Mouse (Mus musculus): ENCODE measurements around the gene Kmt2c.

- TF ChIP-seq USF1 (IDR thresholded peaks at IDR 0.05; ENCODE audit: low read depth, low read length), result no peak
- TF ChIP-seq CTCF (conservative IDR thresholded peaks at IDR 0.05 in 1 of 2, IDR thresholded peaks at IDR 0.05 in 1 of 2; ENCODE audit: low read depth in 2 of 2, low read length in 2 of 2), result no peak
- no peak for TF ChIP-seq POLR2A (IDR thresholded peaks at IDR 0.05; ENCODE audit: low read depth, low read length)
- no peak for TF ChIP-seq HCFC1 (IDR thresholded peaks at IDR 0.05; ENCODE audit: low read depth, low read length)
- TF ChIP-seq MAX (IDR thresholded peaks at IDR 0.05; ENCODE audit: low read length), result no peak
- no peak for TF ChIP-seq NRF1 (IDR thresholded peaks at IDR 0.05; ENCODE audit: low read depth, low read length)
- no peak for TF ChIP-seq BHLHE40 (IDR thresholded peaks at IDR 0.05; ENCODE audit: low read depth, low read length)
- TF ChIP-seq MXI1 (IDR thresholded peaks at IDR 0.05; ENCODE audit: low read depth, low read length), result no peak
- TF ChIP-seq JUND (conservative IDR thresholded peaks at IDR 0.05; ENCODE audit: low read depth, low read length), result no peak
- TF ChIP-seq RAD21 (IDR thresholded peaks at IDR 0.05; ENCODE audit: low read depth, low read length), result no peak
- TF ChIP-seq ZC3H11A (IDR thresholded peaks at IDR 0.05; ENCODE audit: low read depth, low read length), result no peak
- TF ChIP-seq MAZ (IDR thresholded peaks at IDR 0.05; ENCODE audit: low read depth, low read length), result no peak
- TF ChIP-seq TBP (conservative IDR thresholded peaks at IDR 0.05; ENCODE audit: low read depth, low read length), result no peak
- no peak for TF ChIP-seq SMC3 (IDR thresholded peaks at IDR 0.05; ENCODE audit: low read depth, low read length)
Observed at GRCm38 (mm10) chr5:25415382-25415781, 83.2 kb downstream of the Kmt2c start.
